Mouse (Mus musculus): ENCODE data around the gene Wrap53.

Gene Wrap53

DNA sequence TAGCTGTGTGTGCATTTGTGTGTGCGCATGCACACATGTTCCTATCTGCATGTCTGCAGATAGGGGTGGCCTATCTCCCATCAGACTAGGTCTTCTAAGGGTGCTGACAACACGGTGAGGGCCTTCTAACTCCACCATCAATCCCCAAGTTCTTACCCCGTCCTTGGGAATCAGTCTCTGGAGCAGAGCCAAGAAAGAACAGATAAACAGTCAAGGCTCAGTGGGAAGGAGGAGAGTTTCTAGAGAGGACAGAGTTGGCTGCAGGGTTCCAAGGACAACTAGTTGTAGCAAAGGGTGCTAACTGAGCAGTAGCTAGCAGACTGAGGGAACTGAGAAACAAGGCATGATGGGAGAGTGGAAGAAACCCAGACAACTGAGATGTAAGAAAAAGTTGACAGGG lies 21.7 kb upstream of the Wrap53 start:
- no peak for DNase-seq (ENCODE audit: low spot score)

DNA sequence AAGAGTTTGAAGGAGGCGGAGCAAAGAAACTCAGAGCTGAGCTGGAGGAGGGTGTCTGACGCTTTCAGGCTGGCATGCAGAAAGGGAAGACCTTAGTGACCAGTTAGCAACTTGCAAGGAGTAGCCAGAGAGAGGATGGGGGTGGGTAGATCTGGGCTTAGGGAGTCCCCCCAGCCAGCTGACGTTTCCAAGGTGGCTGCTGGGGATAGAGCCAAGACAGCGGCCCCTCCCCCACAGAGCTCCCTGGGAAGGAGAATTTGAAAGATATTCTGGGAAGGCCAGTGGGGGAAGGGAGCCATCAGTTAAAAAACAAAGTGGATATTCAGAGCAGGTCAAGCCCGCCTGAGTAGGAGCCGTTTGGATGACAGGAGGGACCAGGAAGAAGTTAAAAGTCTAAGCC lies 20.0 kb upstream of the Wrap53 start:
- peak; percentile 74 for DNase-seq (ENCODE audit: low spot score)

DNA sequence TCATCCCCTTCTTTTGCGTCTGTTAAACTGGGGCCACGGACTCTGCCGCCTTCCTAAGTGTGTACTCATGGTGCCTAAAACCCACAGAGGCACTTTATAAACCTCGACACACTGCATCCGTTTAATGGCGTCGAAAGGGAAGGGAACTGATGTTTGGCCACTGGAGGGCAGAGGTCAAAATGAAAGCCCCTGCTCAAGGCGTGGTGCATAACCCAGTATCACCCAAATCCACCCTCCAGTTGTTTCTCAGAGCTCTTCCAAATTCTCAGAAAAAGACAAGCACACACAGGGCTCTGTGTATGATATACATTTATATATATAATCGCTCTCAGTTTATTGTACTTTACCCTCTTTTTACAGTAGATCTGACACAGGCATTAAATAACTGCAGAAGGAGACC lies 19.4 kb upstream of the Wrap53 start:
- no peak for DNase-seq (ENCODE audit: low spot score)

DNA sequence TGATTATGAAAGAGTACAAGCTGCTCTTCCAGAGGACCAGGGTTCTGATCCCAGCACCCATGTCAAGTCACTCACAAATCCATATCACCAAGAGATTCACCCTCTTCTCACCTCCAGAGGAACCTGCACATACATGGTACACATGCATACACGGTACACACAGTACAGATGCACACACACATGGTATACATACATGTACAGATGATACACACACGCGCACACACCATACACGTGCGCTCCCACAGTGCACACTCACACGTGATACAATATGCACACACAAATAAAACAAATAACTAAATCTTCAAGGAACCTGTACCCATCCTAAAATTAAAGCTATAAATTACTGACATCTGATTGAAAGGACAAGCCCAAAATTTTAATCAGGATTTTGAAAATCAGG lies 14.8 kb upstream of the Wrap53 start:
- no peak for DNase-seq (ENCODE audit: low spot score)

DNA sequence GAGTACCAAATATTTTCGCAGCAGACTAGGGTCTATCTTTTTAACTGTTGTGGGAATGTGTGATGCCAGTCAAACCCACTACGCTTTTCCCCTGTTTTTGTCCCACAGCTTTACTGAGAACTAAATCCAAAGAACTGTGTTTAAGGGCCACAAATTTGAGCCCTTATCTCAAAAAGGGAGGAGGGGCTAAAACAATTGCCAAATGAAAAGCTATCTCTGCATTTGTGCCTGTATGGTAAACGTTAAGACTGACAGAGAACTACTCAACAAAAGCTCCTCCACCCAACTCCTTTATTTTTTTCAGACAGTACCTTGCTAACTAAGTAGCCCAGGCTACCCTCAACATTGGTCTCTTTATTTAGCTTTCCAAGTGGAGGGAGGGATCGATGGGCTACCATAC lies 12.7 kb upstream of the Wrap53 start:
- no peak for DNase-seq (ENCODE audit: low spot score)

DNA sequence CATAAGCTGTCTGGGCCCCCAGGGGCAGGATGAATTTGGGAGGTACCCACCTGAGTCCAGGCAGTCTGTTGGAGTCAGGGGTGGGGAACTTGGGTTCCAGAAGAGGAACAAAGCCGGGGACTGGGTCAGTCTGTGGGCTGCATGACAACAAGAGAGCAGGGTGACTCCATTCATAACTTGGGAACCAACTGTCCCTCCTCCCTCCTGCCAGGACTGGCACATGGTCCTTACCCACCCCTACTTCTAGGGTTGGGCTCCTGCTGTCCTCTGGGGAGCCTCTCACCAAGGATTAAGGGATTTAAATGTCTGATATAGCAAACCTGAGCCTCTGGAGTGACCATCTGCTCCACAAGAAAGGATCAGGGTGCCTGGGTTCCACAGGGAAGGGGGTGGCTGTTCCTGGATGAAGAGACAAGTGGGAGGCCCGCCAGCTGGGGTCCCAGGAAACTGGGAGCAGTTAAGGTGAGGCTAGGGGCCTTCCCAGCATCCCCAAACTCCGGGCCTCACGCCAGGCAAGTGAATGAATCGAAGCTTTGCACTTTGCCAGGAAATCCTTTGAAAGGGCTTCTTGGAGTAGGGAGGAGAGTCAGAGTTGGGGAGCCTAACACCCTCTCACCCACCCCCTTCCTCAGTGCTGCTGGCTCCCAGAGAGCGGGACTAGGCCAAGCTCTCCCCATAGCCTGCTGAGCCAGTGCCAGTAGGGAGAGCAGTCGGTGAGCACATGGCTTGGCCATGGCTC lies 12.0 kb upstream of the Wrap53 start:
- no peak for DNase-seq (ENCODE audit: low spot score)

DNA sequence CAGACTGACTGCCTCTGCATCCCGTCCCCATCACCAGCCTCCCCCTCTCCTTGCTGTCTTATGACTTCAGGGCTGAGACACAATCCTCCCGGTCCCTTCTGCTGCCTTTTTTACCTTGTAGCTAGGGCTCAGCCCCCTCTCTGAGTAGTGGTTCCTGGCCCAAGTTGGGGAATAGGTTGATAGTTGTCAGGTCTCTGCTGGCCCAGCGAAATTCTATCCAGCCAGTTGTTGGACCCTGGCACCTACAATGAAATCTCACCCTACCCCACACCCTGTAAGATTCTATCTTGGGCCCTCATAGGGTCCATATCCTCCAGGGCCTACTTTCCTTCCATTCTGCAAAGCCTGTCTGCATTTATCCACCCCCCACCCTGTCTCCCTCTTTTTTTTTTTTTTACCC lies 11.4 kb upstream of the Wrap53 start:
- DNase-seq (ENCODE audit: low spot score), result no peak

DNA sequence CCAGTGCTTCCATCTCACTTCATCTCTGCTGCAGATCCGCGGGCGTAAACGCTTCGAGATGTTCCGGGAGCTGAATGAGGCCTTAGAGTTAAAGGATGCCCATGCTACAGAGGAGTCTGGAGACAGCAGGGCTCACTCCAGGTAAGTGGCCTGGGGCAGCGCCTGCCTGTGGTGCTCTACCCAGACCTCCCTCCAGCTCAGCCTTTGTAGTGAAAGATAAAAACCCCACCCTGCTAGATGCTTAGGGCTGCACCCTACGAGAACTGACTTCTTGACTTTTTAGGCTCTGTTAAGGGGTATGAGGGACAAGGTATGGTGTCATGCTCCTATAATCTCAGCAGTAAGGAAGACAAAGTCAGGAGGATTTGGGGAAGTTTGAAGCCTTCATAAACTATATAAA lies 10.6 kb upstream of the Wrap53 start:
- no peak for DNase-seq (ENCODE audit: low spot score)

DNA sequence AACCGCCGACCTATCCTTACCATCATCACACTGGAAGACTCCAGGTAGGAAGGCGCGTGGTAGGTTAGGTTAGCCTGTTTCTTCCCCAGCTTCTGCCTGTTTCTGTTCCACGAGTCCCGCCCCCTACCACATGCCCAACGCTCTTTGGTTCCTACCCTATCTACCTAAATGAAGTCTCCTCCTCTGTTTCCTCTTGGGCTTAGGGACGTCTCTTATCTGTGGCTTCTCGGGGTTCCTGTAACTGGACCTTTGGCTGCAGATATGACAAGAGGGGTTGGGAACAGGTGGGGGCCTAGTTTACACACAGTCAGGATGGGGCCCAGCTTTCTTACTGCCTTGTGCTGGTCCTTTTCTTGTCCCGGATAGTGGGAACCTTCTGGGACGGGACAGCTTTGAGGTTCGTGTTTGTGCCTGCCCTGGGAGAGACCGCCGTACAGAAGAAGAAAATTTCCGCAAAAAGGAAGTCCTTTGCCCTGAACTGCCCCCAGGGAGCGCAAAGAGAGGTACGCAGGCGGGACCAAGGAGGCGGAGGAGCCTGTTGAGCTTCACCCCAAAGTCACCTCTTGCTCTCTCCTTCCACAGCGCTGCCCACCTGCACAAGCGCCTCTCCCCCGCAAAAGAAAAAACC lies 9.3 kb upstream of the Wrap53 start:
- no peak for DNase-seq (ENCODE audit: low spot score)

DNA sequence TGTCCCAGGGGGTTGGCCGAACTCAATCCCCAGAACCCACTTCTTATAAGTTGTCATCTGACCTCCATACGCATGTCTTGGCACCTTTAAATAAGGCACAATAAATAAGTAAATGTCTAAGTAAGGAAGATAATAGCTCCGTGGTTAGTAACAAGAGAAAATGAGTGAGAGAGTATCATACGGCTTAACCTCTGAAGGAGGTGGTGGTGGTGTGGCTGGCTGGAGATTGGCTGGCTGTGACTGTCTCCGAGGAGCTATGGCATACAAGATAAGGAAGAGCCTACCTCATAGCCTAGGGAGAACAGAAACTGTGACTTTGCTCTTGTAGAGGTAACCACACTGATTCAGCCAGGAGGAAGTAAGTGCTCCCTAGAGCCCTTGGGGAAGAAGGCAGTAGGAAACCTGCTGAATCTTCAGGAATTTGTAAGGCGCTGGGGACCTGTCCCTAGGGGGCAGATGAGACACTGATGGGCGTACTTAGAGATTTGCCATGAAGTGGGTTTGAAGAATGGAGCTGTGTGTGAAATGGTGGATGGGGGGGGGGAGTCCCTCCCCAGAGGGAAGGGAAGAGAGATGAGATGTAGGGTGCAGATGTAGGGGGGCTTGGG lies 5.8 kb upstream of the Wrap53 start:
- DNase-seq (ENCODE audit: low spot score), result no peak

DNA sequence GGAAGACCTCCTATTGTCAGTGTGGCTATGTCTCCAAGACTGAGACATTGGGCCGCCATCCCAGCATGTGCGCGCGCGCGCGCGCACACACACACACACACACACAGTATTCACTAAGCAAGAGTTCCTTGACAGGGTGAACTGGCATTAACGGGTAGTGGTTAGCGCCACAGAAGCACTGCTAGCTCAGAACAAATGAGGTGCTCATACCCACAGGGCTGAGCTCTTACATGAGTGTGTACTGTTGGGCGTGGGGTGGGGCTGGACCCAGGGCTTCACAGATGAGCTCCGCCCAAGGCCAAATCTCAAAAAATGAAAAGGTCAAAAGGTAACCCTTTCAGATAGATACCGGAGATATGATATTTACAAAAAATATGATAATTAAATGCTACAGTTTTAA lies 4.9 kb upstream of the Wrap53 start:
- DNase-seq (ENCODE audit: low spot score), result no peak

DNA sequence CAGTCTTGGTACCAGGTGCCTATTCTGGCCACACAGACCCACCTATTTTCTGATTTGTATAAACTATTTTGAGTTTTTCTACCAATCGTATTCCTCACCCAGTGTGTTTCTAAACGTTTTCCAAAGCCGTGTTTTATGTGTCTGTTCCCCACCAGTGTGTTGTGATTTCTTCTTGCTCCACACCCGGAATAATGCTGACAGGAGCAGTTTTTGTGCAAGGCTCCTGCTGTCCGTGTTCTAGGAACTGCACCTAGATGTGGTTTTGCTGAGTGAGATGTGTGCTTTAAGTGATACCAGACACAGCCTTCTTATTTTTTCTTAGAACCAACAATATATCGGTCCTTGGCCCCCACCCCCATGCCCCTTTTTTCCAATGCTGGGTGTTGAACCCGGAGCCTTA lies 4.0 kb upstream of the Wrap53 start:
- no peak for DNase-seq (ENCODE audit: low spot score)

DNA sequence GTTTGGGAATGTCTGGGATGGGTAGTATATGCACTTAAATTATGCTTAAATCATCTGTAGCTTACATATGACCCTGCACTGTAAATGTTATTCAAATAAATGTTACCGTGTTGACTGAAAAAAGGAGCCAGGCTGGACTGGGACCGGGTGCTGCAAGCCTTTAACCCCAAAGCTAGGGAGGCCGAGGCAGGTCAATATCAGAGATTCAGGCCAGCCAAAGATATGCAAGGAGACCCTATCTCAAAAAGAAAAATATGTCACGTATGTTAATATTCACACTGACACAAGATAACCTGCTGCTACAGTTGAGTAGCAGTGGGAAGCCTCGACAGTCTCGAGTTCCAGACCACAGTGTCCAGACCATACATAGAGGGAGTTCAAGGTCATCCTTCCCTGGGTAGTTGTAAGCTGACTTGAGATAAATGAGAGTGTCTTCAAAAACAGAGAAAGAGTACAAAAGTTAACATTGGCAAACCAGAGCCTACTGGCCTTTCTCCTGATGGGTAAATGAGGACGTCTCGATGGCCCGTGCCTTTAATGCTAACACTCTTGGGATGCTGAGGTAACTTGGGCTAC lies 2.3 kb upstream of the Wrap53 start:
- no peak for DNase-seq (ENCODE audit: low spot score)

DNA sequence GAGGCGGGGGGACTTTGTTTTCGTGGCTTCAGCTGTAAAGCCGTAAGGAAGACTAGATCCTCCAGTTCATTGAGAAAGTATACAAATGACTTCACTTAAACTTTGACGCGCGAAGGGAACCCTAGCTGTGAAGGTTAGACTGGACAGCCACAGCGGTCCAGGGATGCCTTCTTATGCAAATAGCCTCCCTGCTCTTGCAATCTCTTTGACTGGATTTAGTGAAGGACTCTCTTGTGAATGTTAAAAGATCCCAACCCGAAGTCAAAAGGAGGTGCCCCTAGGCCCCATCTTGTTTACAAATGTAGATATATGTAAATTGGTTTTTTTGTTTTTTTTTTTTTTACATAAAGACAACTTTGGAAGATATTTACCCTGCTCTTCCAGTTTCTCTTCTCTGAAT lies 1.8 kb upstream of the Wrap53 start:
- DNase-seq (ENCODE audit: low spot score), result no peak

DNA sequence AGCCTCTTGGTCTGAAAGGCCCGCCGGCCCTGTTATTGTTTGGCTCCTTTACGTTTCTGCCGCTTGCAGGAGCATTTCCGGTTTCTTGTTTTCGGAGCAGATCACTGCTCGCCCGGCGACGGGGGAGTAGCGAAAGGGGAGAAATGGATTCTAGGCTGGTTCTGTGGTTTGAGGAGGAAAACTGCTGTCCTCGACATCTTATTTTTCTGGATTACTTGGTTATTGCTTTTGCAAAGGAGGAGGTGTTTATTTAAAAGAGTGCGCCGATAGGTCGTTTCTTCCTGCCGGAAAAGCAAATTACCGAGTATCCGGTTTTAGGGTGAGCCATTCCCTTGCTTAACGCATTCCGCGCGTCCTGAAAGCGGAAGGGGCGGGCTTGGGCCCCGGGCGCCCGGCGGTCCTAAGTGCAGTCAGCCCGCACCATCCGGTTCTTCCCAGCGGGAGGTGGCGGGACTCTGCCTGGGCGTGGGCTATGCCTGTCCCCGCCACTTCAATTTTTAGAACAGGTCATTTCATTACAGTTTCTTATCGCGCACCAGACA lies 1.2 kb upstream of the Wrap53 start:
- peak; percentile 77 for DNase-seq (ENCODE audit: low spot score)

DNA sequence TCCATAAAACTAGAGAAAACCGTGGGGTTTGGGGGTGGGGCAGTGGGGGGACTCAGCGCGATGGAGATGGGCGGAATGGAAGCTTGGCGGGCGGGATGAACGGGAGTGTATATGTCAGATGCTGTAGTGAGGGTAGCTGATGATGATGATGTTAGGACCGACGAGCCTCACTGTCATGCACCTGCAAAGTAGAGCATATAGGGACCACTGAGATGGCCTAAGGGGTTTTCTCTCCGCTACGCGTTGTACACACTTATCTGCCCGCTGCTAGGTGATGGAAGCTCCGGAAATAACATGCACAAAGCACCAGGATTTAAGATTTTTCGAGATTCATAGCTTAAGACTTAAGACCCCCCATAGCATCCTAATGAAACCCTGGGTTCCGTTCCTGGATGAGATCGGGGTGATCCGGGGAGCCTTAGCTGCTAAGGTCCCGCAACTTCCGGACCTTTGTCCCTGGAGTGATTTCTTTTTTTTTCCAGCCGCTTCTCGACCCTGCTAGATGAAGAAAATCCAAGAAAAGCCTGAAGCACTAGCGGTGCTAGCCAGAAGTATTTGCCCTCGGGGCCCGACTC lies 604 bp upstream of the Wrap53 start:
- no peak for DNase-seq (ENCODE audit: low spot score)

DNA sequence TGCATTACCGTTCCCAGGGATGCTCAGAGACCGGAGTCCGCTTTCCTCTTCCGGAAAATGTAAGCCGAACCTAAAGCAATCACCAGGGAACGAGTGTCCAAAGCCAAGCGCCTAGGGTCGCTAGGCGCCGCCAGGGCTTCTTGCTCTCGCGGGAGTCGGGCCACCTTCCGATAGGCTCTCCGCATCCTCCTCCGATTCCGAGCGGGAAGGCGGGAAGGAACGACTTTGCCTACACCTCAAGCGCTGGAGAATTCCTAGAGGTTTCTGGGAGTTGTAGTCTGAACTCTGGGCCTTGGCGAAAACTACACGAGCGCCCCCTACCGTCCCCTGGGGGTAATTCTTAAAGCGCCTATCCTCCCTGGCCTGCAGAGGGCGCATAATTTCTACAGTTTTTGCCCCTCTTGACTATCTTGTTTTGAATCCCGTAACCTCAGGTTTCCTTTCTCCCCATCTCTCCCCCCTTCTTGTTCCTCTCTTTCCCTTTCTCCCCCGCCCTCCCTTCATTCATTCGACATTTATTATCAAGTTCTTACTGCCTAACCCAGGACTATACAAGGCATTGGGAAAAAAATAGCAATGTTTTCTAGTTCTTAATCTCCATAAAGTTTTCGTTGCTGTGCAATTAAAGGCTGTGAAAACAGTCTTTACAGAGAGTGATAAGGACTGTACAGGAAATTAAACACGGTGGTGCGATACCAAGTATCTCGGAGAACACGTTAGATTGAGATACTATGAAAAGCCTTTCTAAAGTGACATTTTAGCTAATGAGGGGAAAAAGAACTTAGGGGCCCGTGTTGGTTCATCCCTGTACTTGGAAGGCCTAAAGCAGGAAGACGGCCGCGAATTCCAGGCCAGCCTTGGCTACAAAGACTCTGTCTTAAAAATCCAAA lies 682 bp downstream of the Wrap53 start:
- DNase-seq (ENCODE audit: low spot score), result peak; percentile 98

DNA sequence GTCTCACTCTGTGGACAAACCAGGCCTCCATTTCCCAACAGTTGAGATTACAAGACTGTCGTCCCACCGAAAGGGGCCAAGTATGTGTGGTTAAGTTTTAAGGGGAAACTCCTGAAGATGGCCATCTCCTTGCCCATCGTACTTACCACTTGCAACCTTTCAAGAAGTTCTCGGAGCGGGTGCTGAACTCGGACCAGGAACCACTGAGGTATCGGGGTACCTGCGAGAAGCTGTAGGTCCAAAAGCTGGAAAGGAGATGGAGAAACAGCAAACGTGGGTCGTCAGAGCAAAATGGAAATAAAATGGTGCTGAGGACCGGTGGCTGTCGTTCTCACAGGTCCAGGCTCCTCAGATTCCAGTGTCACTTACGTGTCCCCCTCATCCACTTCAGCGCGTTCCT lies 1.8 kb downstream of the Wrap53 start:
- no peak for DNase-seq (ENCODE audit: low spot score)

DNA sequence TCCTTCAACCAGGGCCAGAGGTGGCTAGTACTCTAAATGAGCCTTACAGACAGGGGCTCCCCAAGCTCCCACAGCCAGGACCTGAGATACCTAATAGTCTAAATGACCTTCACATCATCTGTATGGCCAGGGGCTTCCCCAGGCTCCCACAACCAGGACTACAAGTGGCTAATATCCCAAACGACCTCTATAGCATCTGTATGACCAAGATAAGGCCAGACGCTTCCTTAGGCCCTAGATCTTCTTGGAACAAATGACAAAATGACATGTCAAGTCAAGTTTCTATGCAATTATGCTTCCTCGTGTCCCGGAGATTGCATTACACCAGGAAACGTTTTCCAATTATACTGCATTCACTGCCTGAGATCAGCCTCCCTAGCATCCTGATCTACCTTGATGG lies 3.7 kb downstream of the Wrap53 start:
- DNase-seq (ENCODE audit: low spot score), result no peak

DNA sequence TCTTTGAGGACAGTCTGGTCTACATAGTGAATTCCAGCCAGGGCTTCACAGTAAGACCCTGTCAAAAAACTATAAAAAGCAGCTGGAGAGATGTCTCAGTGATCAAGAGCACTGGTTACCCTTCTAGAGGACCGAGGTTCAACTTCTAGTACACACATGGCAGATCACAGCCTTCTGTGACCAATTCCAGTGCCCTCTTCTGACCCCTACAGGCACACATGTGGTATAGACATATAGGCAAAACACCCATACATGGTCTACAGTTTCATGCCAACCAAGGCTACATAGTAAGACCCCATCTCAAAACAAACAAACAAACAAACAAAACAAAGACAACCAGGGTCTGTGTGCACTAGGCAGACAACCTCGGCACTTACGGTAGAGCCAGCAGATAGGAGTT lies 4.8 kb downstream of the Wrap53 start:
- no peak for DNase-seq (ENCODE audit: low spot score)

DNA sequence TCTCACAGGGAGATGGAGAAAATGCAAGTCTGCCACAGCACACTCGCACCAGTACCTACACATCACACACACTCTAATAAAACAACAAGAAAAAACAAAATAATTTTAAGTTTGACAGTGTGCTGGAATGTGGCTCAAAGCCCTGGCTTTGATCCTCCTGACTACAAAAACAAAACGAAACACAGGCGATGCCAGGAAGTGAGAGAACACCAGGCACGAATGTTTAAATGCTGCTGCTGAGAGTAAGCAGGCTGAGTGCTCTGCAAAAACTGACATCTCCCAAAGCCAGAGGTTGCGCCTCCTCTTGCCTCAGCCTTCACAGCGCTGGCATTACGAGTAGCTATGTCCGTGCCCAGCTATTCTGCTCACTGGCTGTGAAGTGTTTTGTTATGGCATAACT lies 14.9 kb downstream of the Wrap53 start:
- no peak for DNase-seq (ENCODE audit: low spot score)

DNA sequence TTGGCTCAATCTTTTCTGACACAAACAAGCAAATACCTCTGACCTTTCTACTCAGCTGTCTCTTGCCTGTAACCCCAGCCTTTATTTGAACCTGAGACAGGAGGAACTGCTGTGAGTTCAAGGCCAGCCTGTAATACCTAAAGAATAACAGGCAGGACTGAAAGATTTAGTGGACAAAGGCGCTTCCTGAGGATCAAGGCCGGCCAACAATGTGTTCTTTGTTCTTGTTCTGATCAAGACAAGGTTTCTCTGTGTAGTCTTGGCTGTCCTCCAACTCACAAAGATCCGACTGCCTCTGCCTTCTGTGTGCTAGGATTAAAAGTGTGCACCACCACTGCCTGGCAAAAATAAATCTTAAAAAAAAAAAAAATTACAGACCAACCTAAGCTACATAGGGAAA lies 15.7 kb downstream of the Wrap53 start:
- DNase-seq (ENCODE audit: low spot score), result no peak
